Mouse (Mus musculus): ENCODE data around the gene Prg3. TPM values are rescaled to one million over a fixed set of nuclear protein-coding genes. Genes with fewer than 3 reads are reported as not detected.

The Prg3 gene
- total RNA-seq, 2 experiments from 2014 or later: not detected

DNA sequence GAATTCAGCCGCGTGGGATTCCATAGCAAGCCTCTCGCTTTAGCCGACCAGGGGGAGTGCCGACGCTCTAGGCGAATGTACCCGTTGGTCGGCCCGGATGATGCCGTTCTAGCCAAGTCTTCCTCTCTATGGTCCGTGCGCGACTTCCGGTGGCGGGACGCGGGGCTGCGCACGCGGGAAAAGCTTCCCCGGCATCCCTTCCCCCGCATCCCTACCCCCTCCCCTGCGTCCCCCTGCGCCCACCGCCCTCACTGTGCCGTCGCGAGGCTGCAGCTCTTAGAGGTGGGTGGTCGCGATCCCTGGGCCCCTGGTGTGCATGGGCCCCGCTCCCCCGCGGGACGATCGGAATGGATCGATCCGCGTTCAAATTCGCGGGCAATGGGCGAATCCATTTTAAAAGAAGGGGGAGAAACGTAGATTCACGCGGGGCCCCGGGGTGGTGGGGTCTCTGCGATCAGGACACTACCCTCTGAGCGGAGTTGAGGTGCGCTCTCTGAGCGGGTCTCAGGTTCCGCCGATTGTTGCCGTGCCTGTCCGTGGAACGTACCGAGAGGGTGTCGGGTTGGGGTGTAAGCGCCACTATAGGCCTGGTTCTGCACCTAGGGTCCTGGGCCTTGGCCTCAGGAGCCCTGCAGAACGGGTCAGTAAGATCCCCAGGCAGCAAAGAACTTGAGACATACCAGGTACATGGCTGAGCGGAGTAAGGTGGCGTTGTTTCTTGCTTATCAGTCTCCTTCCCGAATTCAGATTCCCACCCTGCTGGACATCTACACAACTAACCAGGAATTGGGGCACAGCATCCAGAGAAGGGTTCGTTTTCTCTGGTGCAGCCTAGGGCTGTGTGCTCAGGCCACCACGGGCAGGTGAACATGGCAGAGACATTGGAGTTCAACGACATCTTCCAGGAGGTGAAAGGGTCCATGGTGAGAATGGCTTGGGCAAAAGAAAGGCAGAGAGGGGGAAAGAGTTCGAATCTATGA, 49.3 kb downstream of the Prg3 start, which contains the start of the genes Ssrp1 and P2rx3:
Ssrp1 (plus strand) TSS at position 188 of the 980 bp plus-strand sequence.
P2rx3 (minus strand) TSS at position 416 of the 980 bp plus-strand sequence.
- peak; percentile 91 for DNase-seq (ENCODE audit: low spot score)

DNA sequence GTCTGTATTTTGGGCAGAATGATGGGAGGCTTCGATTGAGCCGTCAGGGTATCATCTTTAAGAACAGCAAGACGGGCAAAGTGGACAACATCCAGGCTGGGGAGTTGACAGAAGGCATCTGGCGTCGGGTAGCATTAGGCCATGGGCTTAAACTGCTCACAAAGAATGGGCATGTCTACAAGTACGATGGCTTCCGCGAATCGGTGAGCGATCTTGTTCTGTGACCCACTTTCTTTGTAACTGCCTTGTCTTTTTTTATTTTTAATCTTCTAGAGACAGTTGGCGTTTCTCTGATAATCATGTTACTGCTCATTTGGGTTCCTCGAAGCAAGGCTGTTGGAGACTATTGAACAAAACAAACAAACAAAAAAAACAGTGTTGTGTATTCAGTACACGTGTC, 50.3 kb downstream of the Prg3 start:
- DNase-seq (ENCODE audit: low spot score): no peak

Other genes with a start within 250 kb of the Prg3 start
- under 1 TPM in 1 of 2 experiments, not detected in 1; 0.43 TPM for gene Gm19426, start 244.6 kb upstream of the Prg3 start, total RNA-seq (2021)
- gene Serping1, start 212.8 kb upstream of the Prg3 start, total RNA-seq (2021): 10 to 100 TPM; 50.8 to 72.0 TPM
- 1 to 10 TPM; 2.9 to 3.7 TPM for gene Ube2l6, start 189.4 kb upstream of the Prg3 start, total RNA-seq (2021)
- 100 to 1,000 TPM; 104 to 119 TPM for gene Smtnl1, start 165.6 kb upstream of the Prg3 start, total RNA-seq (2021)
- gene Timm10, start 161.2 kb upstream of the Prg3 start, total RNA-seq (2021): 10 to 100 TPM; 38.2 to 57.8 TPM
- 10 to 100 TPM; 11.0 to 12.7 TPM for gene Slc43a1, start 149.4 kb upstream of the Prg3 start, total RNA-seq (2021)
- under 1 TPM; 0.52 to 0.62 TPM for gene Rtn4rl2, start 101.5 kb upstream of the Prg3 start, total RNA-seq (2021)
- gene Slc43a3, start 51.6 kb upstream of the Prg3 start, total RNA-seq (2021): 10 to 100 TPM; 17.2 to 18.4 TPM
- not detected for gene Prg2, start 7.8 kb upstream of the Prg3 start, total RNA-seq (2021)
- gene Ssrp1, start 49.0 kb downstream of the Prg3 start, total RNA-seq (2021): 10 to 100 TPM; 25.8 to 27.9 TPM
- under 1 TPM; 0.40 to 0.50 TPM for gene P2rx3, start 49.2 kb downstream of the Prg3 start, total RNA-seq (2021)
- 10 to 100 TPM; 24.4 to 37.0 TPM for gene Tnks1bp1, start 59.8 kb downstream of the Prg3 start, total RNA-seq (2021)
- gene Aplnr, start 148.0 kb downstream of the Prg3 start, total RNA-seq (2021): 1 to 10 TPM; 1.2 to 3.3 TPM
- under 1 TPM; 0.23 to 0.71 TPM for gene Lrrc55, start 209.0 kb downstream of the Prg3 start, total RNA-seq (2021)